Mouse (Mus musculus): ENCODE measurements around the gene P3h3. TPM values are rescaled to one million over a fixed set of nuclear protein-coding genes. Genes with fewer than 3 reads are reported as not detected.
A peak's percentile ranks its signal among the peaks of the same experiment; 100 is the strongest.

Gene P3h3
- polyA plus RNA-seq (2012) = 0.03 TPM in 1 of 2 replicates, not detected in the other

DNA sequence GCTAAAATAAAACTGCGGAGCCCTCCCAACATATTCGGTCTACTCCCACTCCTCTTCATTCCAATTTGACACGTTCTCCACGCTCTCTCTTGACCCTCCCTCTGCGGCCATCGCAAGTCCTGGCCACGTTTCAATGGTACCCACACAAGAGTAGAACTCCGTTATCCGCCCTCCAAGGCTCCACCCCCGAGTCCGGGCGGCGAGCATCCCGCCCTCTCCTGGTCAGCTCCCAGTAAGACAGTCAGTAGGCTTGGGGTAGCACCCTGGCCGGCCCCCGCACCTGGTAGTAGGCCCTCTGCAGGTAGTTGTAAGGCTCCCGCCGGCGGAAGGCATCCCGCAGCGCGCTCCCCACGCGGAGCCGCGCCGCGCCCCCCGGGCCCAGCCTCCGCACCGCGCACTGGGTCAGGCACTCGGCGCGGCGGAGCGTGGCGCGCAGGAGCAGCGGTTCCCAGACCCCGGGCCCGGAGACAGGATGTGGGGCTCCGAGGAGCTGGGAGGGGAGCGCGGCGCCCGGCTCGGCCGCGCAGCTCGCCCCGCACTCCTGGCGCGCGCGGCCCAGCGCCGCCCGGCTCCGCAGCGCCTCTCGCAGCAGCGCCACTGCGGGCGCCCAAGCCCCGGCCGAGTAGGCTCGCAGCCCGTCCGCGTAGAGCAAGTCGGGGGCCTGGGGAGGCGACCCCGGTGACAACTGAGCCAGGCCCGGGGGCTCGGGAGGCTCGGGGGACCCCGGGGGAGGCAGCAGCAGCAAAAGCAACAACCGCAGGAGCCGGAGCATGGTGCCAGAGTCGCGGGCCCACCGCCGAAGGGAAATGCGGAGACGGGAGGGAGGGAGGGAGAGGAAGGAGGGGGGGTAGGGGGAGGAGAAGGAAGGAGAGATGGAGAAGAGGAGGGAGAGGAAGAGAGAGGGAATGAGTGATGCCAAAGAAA is at the start of gene P3h3:
TSS of gene P3h3 (minus strand) at position 837 of the 924 bp plus-strand sequence.
- no peaks in the 10 kb centered on the region; the same call in 1 of the 2 replicates for H3K9me3 ChIP-seq (ENCODE audit: control insufficient read depth, low read length)
- H3K27me3 ChIP-seq (ENCODE audit: control insufficient read depth) = peaks cover 77% of the 10 kb centered on the region
- peak within 1 kb of the TSS; percentile 38 for H3K4me3 ChIP-seq (replicated peaks)

GRCm38 (mm10) chr6:124904991-124905860 is 47.7 kb upstream of the P3h3 start:
- TF ChIP-seq GATA1 (IDR thresholded peaks at IDR 0.05; ENCODE audit: low read length) = no peak
- no peak for TF ChIP-seq TAL1 (IDR thresholded peaks at IDR 0.05; ENCODE audit: low read length)
- H3K9me3 ChIP-seq (ENCODE audit: control insufficient read depth, low read length) = no peaks in the 10 kb centered on the region
- no peaks in the 10 kb centered on the region for H3K36me3 ChIP-seq (ENCODE audit: control insufficient read depth)
- H3K4me1 ChIP-seq (ENCODE audit: control insufficient read depth) = peaks cover 17% of the 10 kb centered on the region
- H3K4me3 ChIP-seq (replicated peaks) = no peak overlapping the region
- peaks cover 34% of the 10 kb centered on the region for H3K27me3 ChIP-seq (ENCODE audit: control insufficient read depth)

More for the DNA sequence above, at the start of gene P3h3:
- no peak for TF ChIP-seq GATA1 (IDR thresholded peaks at IDR 0.05; ENCODE audit: low read length)
- no peak for TF ChIP-seq TAL1 (IDR thresholded peaks at IDR 0.05; ENCODE audit: low read length)
- Histone ChIP-seq H3K36me3 (ENCODE audit: control insufficient read depth) (no peaks in the 10 kb centered on the region), H3K4me1 (ENCODE audit: control insufficient read depth) (peaks cover 5% of the 10 kb centered on the region)

DNA sequence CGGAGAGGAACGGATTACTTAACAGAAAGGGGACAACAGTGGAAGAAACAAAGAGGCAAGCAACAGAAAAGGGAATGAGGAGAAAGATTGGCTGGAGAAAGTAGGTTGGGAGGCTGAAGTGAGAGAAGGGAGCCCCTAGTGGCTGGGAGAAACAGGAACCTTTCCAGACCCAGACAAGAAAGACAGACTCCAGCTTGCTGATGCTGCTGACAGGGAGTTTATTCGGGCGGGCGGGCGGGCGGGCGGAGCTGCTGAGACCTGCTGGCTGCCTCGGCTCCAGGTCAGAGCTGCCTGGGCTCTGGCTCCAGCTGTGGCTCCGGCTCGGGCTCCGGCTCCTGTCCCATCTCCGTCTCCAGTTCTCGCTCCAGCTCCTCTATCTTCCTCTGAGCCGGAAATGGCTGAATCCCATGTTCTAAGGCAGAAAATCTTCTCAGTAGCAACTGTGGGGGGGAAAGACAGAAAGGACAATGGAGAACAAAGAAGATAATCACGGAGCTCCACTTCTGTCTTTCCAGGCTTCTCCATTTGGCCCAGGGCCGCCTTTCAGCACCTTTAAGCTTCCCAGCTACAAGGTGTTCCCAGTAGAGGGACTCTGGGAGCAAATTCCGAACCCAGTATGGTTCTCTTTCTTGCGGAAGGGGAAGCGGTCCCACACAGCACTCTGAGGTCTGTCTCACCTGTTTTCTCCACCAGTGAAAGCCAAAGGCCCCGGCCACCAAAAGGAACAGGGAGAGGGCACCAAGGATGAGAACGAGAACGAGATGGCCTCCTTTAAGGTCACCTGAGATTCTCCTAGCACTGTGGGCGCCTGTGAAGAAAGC is 46.8 kb upstream of the P3h3 start:
- Histone ChIP-seq H3K4me3 (replicated peaks) (peak overlapping the region; percentile 63), H3K36me3 (ENCODE audit: control insufficient read depth) (no peaks in the 10 kb centered on the region), H3K27me3 (ENCODE audit: control insufficient read depth) (peaks cover 25% of the 10 kb centered on the region), H3K4me1 (ENCODE audit: control insufficient read depth) (peaks cover 15% of the 10 kb centered on the region), H3K9me3 (ENCODE audit: control insufficient read depth, low read length) (no peaks in the 10 kb centered on the region)
- TF ChIP-seq GATA1 (IDR thresholded peaks at IDR 0.05; ENCODE audit: low read length) = no peak
- no peak for TF ChIP-seq TAL1 (IDR thresholded peaks at IDR 0.05; ENCODE audit: low read length)

DNA sequence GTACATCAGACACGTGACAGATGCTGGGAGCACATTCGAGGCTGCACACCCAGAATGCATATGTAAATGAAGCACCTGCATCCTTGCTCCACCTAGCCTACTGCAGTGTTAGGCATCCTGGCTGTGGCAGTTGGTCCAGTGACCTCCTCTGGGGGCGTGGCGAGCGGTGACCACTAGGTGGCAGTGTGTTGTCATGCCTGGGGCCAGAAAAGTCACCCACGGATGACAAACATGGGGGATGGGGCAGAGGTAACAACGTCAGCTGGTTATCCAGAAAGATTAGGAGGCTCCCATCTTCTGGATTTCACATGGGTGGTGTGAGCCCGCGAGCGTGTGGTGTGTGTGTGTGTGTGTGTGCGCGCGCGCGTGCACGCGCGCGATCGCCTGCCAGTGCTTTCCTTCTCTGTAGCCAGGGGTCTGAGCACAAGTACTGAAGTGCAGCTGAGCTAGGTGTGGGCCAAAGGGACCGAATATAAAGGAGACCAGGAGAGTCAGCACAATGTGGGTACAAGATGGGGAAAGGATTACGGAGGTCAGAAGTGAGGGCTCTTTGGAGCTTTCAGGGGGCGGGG is 46.1 kb upstream of the P3h3 start:
- H3K9me3 ChIP-seq (ENCODE audit: control insufficient read depth, low read length) = no peaks in the 10 kb centered on the region
- H3K4me3 ChIP-seq (replicated peaks) = peak overlapping the region; percentile 63
- no peaks in the 10 kb centered on the region for H3K36me3 ChIP-seq (ENCODE audit: control insufficient read depth)
- H3K4me1 ChIP-seq (ENCODE audit: control insufficient read depth) = peaks cover 15% of the 10 kb centered on the region
- peaks cover 19% of the 10 kb centered on the region for H3K27me3 ChIP-seq (ENCODE audit: control insufficient read depth)
- no peak for TF ChIP-seq GATA1 (IDR thresholded peaks at IDR 0.05; ENCODE audit: low read length)
- TF ChIP-seq TAL1 (IDR thresholded peaks at IDR 0.05; ENCODE audit: low read length) = no peak

GRCm38 (mm10) chr6:124901851-124902250 is 44.3 kb upstream of the P3h3 start:
- Histone ChIP-seq H3K36me3 (ENCODE audit: control insufficient read depth) (no peaks in the 10 kb centered on the region), H3K4me1 (ENCODE audit: control insufficient read depth) (peaks cover 15% of the 10 kb centered on the region), H3K4me3 (replicated peaks) (no peak overlapping the region), H3K27me3 (ENCODE audit: control insufficient read depth) (peaks cover 14% of the 10 kb centered on the region), H3K9me3 (ENCODE audit: control insufficient read depth, low read length) (no peaks in the 10 kb centered on the region)
- TF ChIP-seq TAL1 (IDR thresholded peaks at IDR 0.05; ENCODE audit: low read length) (no peak), GATA1 (IDR thresholded peaks at IDR 0.05; ENCODE audit: low read length) (no peak)

- H3K9me3 ChIP-seq (ENCODE audit: control insufficient read depth, low read length) = no peaks in the 10 kb centered on the region
- H3K4me3 ChIP-seq (replicated peaks) = no peak overlapping the region
- peaks cover 14% of the 10 kb centered on the region for H3K27me3 ChIP-seq (ENCODE audit: control insufficient read depth)
- H3K36me3 ChIP-seq (ENCODE audit: control insufficient read depth) = no peaks in the 10 kb centered on the region
- peaks cover 15% of the 10 kb centered on the region for H3K4me1 ChIP-seq (ENCODE audit: control insufficient read depth)
- TF ChIP-seq GATA1 (IDR thresholded peaks at IDR 0.05; ENCODE audit: low read length) = no peak
- no peak for TF ChIP-seq TAL1 (IDR thresholded peaks at IDR 0.05; ENCODE audit: low read length)
Measured at GRCm38 (mm10) chr6:124900801-124901480, 43.4 kb upstream of the P3h3 start.

GRCm38 (mm10) chr6:124900056-124900800 is 42.7 kb upstream of the P3h3 start:
- peaks cover 10% of the 10 kb centered on the region for H3K27me3 ChIP-seq (ENCODE audit: control insufficient read depth)
- H3K4me3 ChIP-seq (replicated peaks) = no peak overlapping the region
- H3K36me3 ChIP-seq (ENCODE audit: control insufficient read depth) = no peaks in the 10 kb centered on the region
- no peaks in the 10 kb centered on the region for H3K9me3 ChIP-seq (ENCODE audit: control insufficient read depth, low read length)
- TF ChIP-seq GATA1 (IDR thresholded peaks at IDR 0.05; ENCODE audit: low read length) = no peak
- TF ChIP-seq TAL1 (IDR thresholded peaks at IDR 0.05; ENCODE audit: low read length) = no peak
- H3K4me1 ChIP-seq (ENCODE audit: control insufficient read depth) = peaks cover 15% of the 10 kb centered on the region
